Mouse (Mus musculus): ENCODE measurements around the gene Syne4. TPM values are rescaled to one million over a fixed set of nuclear protein-coding genes. Genes with fewer than 3 reads are reported as not detected.
A peak's percentile ranks its signal among the peaks of the same experiment; 100 is the strongest.

Gene Syne4
- polyA plus RNA-seq, 1 experiment: 1.2 TPM

- H3K27ac ChIP-seq (ENCODE audit: insufficient read depth, low read depth, low read length): no peak overlapping the region
- H3K4me1 ChIP-seq (ENCODE audit: control insufficient read depth, insufficient read depth, low read length): peaks cover 5% of the 10 kb centered on the region; the same call in 1 of the 2 replicates
- TF ChIP-seq CTCF (IDR thresholded peaks at IDR 0.05; ENCODE audit: low read depth, low read length) (no peak), POLR2A (IDR thresholded peaks at IDR 0.05; ENCODE audit: borderline replicate concordance, low read depth, low read length) (no peak)
- H3K4me3 ChIP-seq (ENCODE audit: insufficient read depth, low read length): no peak overlapping the region
Measured at GRCm38 (mm10) chr7:30313666-30314320, 814 bp upstream of the Syne4 start.

- Histone ChIP-seq H3K4me1 (ENCODE audit: control insufficient read depth, insufficient read depth, low read length) (peaks cover 3% of the 10 kb centered on the region), H3K27ac (ENCODE audit: insufficient read depth, low read depth, low read length) (no peak overlapping the region), H3K4me3 (ENCODE audit: insufficient read depth, low read length) (no peak overlapping the region)
- TF ChIP-seq CTCF (IDR thresholded peaks at IDR 0.05; ENCODE audit: low read depth, low read length): no peak
- TF ChIP-seq POLR2A (IDR thresholded peaks at IDR 0.05; ENCODE audit: borderline replicate concordance, low read depth, low read length): no peak
Measured at GRCm38 (mm10) chr7:30315559-30316529, 1.2 kb downstream of the Syne4 start.

- Histone ChIP-seq H3K27ac (ENCODE audit: insufficient read depth, low read depth, low read length) (no peak overlapping the region), H3K4me3 (ENCODE audit: insufficient read depth, low read length) (no peak overlapping the region), H3K4me1 (ENCODE audit: control insufficient read depth, insufficient read depth, low read length) (peaks cover 6% of the 10 kb centered on the region)
- TF ChIP-seq CTCF (IDR thresholded peaks at IDR 0.05; ENCODE audit: low read depth, low read length) (no peak), POLR2A (IDR thresholded peaks at IDR 0.05; ENCODE audit: borderline replicate concordance, low read depth, low read length) (no peak)
Measured at GRCm38 (mm10) chr7:30318142-30318541, 3.5 kb downstream of the Syne4 start.

- no peak overlapping the region; the same call in 1 of the 2 replicates for H3K4me3 ChIP-seq (ENCODE audit: insufficient read depth, low read length)
- no peak overlapping the region for H3K27ac ChIP-seq (ENCODE audit: insufficient read depth, low read depth, low read length)
Measured at GRCm38 (mm10) chr7:30320946-30321345, 6.3 kb downstream of the Syne4 start.

GRCm38 (mm10) chr7:30321539-30322284 lies 7.1 kb downstream of the Syne4 start, which contains the start of gene E130208F15Rik:
Gene E130208F15Rik, plus strand, starts transcription at chr7:30321740.
- peak within 1 kb of the TSS; percentile 85 for H3K4me3 ChIP-seq (ENCODE audit: insufficient read depth, low read length)
- peaks cover 15% of the 10 kb centered on the region for H3K4me1 ChIP-seq (ENCODE audit: control insufficient read depth, insufficient read depth, low read length)
- peak within 1 kb of the TSS; percentile 76 for H3K27ac ChIP-seq (ENCODE audit: insufficient read depth, low read depth, low read length)
- TF ChIP-seq POLR2A (IDR thresholded peaks at IDR 0.05; ENCODE audit: borderline replicate concordance, low read depth, low read length): no peak
- no peak for TF ChIP-seq CTCF (IDR thresholded peaks at IDR 0.05; ENCODE audit: low read depth, low read length)

More at GRCm38 (mm10) chr7:30320946-30321345, 6.3 kb downstream of the Syne4 start:
- TF ChIP-seq CTCF (IDR thresholded peaks at IDR 0.05; ENCODE audit: low read depth, low read length): no peak
- TF ChIP-seq POLR2A (IDR thresholded peaks at IDR 0.05; ENCODE audit: borderline replicate concordance, low read depth, low read length): no peak
- peaks cover 15% of the 10 kb centered on the region for H3K4me1 ChIP-seq (ENCODE audit: control insufficient read depth, insufficient read depth, low read length)

- Histone ChIP-seq H3K27ac (ENCODE audit: insufficient read depth, low read depth, low read length) (peak overlapping the region; percentile 76), H3K4me3 (ENCODE audit: insufficient read depth, low read length) (peak overlapping the region; percentile 85), H3K4me1 (ENCODE audit: control insufficient read depth, insufficient read depth, low read length) (peaks cover 15% of the 10 kb centered on the region)
- TF ChIP-seq CTCF (IDR thresholded peaks at IDR 0.05; ENCODE audit: low read depth, low read length) (no peak), POLR2A (IDR thresholded peaks at IDR 0.05; ENCODE audit: borderline replicate concordance, low read depth, low read length) (no peak)
Measured at GRCm38 (mm10) chr7:30322285-30322667, 7.7 kb downstream of the Syne4 start.

GRCm38 (mm10) chr7:30322865-30323264 lies 8.3 kb downstream of the Syne4 start:
- Histone ChIP-seq H3K27ac (ENCODE audit: insufficient read depth, low read depth, low read length) (peak overlapping the region; percentile 76), H3K4me3 (ENCODE audit: insufficient read depth, low read length) (peak overlapping the region; percentile 64), H3K4me1 (ENCODE audit: control insufficient read depth, insufficient read depth, low read length) (peaks cover 15% of the 10 kb centered on the region)
- no peak for TF ChIP-seq POLR2A (IDR thresholded peaks at IDR 0.05; ENCODE audit: borderline replicate concordance, low read depth, low read length)
- no peak for TF ChIP-seq CTCF (IDR thresholded peaks at IDR 0.05; ENCODE audit: low read depth, low read length)

- Histone ChIP-seq H3K4me1 (ENCODE audit: control insufficient read depth, insufficient read depth, low read length) (peaks cover 15% of the 10 kb centered on the region), H3K27ac (ENCODE audit: insufficient read depth, low read depth, low read length) (peak within 1 kb of the TSS; percentile 76), H3K4me3 (ENCODE audit: insufficient read depth, low read length) (peak within 1 kb of the TSS; percentile 64)
- TF ChIP-seq CTCF (IDR thresholded peaks at IDR 0.05; ENCODE audit: low read depth, low read length) (no peak), POLR2A (IDR thresholded peaks at IDR 0.05; ENCODE audit: borderline replicate concordance, low read depth, low read length) (no peak)
Measured at GRCm38 (mm10) chr7:30323795-30324194, 9.2 kb downstream of the Syne4 start, which contains the start of gene Sdhaf1. Gene Sdhaf1, minus strand, starts transcription at chr7:30323895.

GRCm38 (mm10) chr7:30324300-30324944 lies 9.8 kb downstream of the Syne4 start:
- Histone ChIP-seq H3K4me3 (ENCODE audit: insufficient read depth, low read length) (no peak overlapping the region), H3K4me1 (ENCODE audit: control insufficient read depth, insufficient read depth, low read length) (peaks cover 15% of the 10 kb centered on the region), H3K27ac (ENCODE audit: insufficient read depth, low read depth, low read length) (no peak overlapping the region)
- TF ChIP-seq CTCF (IDR thresholded peaks at IDR 0.05; ENCODE audit: low read depth, low read length) (no peak), POLR2A (IDR thresholded peaks at IDR 0.05; ENCODE audit: borderline replicate concordance, low read depth, low read length) (no peak)
